Mouse (Mus musculus): ENCODE data around the gene Xxylt1. TPM values are rescaled to one million over a fixed set of nuclear protein-coding genes. Genes with fewer than 3 reads are reported as not detected.

The Xxylt1 gene
- polyA plus RNA-seq, 1 experiment from 2014 or later = 12.9 TPM

DNA sequence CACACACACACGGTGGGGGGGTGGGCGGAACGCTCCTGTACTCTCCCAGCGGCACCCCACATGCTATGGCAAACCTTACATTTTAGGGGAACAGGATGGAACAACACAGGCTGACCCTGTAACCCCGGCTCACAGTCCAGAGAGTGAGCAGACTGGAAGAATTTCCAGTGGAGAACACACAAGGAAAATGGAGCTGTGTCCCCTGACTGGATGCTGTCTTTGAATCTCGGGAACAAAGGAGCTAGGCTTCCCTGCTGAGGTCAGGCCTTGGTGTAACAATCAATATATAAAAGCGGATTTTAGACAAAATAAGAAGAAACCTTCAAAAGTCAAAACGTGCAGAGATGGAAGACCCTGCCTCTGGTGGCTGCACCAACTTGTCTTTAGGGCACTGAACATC is 57.4 kb downstream of the Xxylt1 start:
- H3K27me3 ChIP-seq (replicated peaks) = no peaks in the 10 kb centered on the region
- H3K9me3 ChIP-seq (replicated peaks) = no peaks in the 10 kb centered on the region; the same call in 1 of the 2 replicates
- peaks cover 41% of the 10 kb centered on the region for H3K4me1 ChIP-seq (replicated peaks)
- H3K9ac ChIP-seq = no peak overlapping the region
- WGBS = 79% methylated on average over 8 of the region's 8 CpGs
- H3K27ac ChIP-seq (ENCODE audit: poor library complexity, severe bottlenecking) = no peak overlapping the region
- ATAC-seq (ENCODE audit: insufficient number of reproducible peaks, low FRiP score) = no peak
- no peak overlapping the region for H3K4me2 ChIP-seq
- H3K4me3 ChIP-seq = no peak overlapping the region
- no peaks in the 10 kb centered on the region for H3K36me3 ChIP-seq

DNA sequence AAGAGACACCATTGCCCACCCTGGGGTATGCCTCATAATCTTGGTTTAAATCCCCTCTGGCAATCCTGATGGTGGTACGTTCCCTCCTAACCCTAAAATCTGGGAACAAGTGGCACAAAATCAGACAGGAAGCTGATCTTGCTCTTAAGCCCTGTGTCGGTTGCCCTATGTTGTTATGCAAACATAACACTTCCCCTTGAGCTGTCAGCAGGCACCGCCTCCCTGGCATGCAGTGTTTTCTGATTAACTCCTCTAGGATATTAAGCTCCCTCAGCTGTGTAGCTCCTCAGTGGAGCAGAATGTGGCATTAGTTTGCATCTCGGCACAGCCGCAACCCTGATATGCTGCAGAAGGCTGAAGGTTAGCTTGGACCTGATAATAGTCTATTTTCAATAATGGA is 58.9 kb downstream of the Xxylt1 start:
- H3K27ac ChIP-seq (ENCODE audit: poor library complexity, severe bottlenecking) = no peak overlapping the region
- H3K4me3 ChIP-seq = no peak overlapping the region
- 36% methylated on average over 5 of the region's 5 CpGs for WGBS

DNA sequence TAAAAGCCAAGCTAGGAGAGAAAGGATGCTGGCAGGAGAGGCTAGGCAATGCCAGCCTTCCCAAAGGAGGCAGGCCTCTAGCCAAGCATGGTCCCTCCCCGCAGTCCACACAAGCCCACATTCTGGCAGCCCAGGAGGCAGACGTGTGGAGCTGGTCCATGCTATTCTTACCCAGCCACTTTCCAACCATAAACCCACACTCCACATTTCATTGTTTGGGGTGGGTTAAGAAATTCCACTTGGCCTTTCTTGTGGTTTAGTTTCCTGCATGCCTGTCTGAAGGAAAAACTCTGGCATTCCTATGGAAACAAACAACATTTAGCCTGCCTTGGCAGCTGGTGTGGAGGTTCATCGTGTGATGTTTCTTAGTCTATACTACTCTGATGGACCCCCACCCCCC is 61.7 kb downstream of the Xxylt1 start:
- Histone ChIP-seq H3K4me1 (replicated peaks) (peaks cover 29% of the 10 kb centered on the region), H3K27me3 (replicated peaks) (no peaks in the 10 kb centered on the region), H3K36me3 (no peaks in the 10 kb centered on the region), H3K4me3 (no peak overlapping the region), H3K9me3 (replicated peaks) (no peaks in the 10 kb centered on the region), H3K27ac (ENCODE audit: poor library complexity, severe bottlenecking) (no peak overlapping the region), H3K9ac (no peak overlapping the region), H3K4me2 (no peak overlapping the region)
- WGBS = 76% methylated on average over 3 of the region's 3 CpGs
- no peak for ATAC-seq (ENCODE audit: insufficient number of reproducible peaks, low FRiP score)

More for the DNA sequence above, 58.9 kb downstream of the Xxylt1 start:
- Histone ChIP-seq H3K4me2 (no peak overlapping the region), H3K36me3 (no peaks in the 10 kb centered on the region), H3K9ac (no peak overlapping the region), H3K27me3 (replicated peaks) (no peaks in the 10 kb centered on the region), H3K4me1 (replicated peaks) (peaks cover 38% of the 10 kb centered on the region), H3K9me3 (replicated peaks) (no peaks in the 10 kb centered on the region; the same call in 1 of the 2 replicates)
- ATAC-seq (ENCODE audit: insufficient number of reproducible peaks, low FRiP score) = no peak

DNA sequence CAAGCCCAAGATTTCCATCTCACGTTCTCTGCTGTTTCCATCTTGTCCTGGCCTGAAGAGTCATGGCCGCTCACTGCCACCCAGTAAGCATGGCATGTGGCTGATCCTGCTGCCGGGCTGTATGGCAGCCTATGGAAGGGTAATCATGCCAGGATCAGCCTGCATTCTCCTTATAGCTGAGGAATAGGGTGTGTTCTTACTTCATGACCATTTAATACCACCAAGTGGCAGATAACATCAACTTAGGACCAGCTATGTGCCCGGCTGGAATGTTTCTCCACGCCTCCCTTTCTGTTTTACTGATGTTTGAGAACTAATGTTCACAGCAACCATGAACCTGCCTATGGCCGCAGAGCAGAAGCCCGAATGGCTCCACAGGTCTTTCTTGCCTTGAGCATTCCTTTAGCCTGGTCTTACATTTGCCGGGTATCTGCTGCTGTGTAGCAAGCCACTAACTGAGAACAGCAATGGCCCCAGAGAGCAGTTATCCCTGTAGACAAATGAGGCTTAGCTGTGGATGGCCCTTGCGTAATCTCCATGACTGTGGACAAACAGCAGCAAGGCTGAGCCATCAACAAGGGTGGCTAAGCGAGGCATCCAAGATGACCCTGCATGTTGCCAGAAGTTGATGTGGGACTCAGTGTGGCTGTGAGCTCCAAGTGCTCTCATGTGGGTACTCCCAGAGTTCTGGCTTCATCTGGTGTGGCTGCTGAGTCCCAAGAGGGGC is 63.4 kb downstream of the Xxylt1 start:
- Histone ChIP-seq H3K27me3 (replicated peaks) (no peaks in the 10 kb centered on the region), H3K9me3 (replicated peaks) (no peaks in the 10 kb centered on the region), H3K36me3 (no peaks in the 10 kb centered on the region), H3K9ac (no peak overlapping the region), H3K4me3 (no peak overlapping the region), H3K4me1 (replicated peaks) (peaks cover 33% of the 10 kb centered on the region), H3K4me2 (no peak overlapping the region), H3K27ac (ENCODE audit: poor library complexity, severe bottlenecking) (no peak overlapping the region)
- 88% methylated on average over 10 of the region's 10 CpGs for WGBS
- no peak for ATAC-seq (ENCODE audit: insufficient number of reproducible peaks, low FRiP score)

DNA sequence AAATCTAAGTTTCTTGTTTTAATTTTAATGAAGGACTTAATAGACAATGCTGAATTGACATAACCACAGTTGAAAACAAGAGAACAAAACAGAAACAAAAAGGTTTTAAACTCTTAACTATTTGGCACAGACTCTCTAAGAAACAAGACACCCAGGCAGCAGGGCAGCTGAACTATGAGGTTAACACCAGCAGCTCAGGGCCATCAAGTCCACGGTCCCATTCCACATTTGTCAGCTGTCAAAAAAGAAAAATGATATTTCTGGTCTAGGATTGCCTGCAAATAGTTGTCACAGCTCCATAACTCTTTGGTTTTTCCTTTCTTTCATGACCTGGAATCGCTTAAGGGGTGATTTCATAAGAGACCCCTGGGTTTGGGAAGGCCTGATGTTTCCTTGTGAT is 64.6 kb downstream of the Xxylt1 start:
- H3K36me3 ChIP-seq = no peaks in the 10 kb centered on the region
- no peaks in the 10 kb centered on the region for H3K9me3 ChIP-seq (replicated peaks)
- no peak overlapping the region for H3K9ac ChIP-seq
- peaks cover 21% of the 10 kb centered on the region for H3K4me1 ChIP-seq (replicated peaks)
- H3K4me2 ChIP-seq = no peak overlapping the region
- no peak for ATAC-seq (ENCODE audit: insufficient number of reproducible peaks, low FRiP score)
- H3K27ac ChIP-seq (ENCODE audit: poor library complexity, severe bottlenecking) = no peak overlapping the region
- WGBS = 77% methylated on average over 2 of the region's 2 CpGs
- H3K4me3 ChIP-seq = no peak overlapping the region
- no peaks in the 10 kb centered on the region for H3K27me3 ChIP-seq (replicated peaks)

DNA sequence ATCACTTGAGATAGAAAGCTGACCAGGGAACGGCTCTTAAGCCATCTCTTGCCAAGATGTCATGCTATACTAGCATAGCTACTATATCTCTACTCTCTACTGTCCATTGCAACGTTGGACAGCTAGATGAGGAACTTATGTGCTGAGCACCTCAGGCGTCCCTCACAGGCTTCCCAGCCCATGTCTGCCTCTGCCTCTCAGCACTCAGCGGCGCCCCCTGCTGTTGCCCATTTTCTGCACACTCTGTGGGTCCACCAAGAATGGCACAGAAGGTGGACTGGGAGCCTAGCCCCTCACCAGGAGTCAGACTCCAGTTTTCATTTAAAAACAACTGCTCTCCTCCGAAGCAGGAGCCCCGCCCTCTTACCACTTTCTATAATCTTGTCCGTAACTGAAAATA is 65.1 kb downstream of the Xxylt1 start:
- WGBS = 67% methylated on average over 8 of the region's 8 CpGs
- no peaks in the 10 kb centered on the region for H3K9me3 ChIP-seq (replicated peaks)

DNA sequence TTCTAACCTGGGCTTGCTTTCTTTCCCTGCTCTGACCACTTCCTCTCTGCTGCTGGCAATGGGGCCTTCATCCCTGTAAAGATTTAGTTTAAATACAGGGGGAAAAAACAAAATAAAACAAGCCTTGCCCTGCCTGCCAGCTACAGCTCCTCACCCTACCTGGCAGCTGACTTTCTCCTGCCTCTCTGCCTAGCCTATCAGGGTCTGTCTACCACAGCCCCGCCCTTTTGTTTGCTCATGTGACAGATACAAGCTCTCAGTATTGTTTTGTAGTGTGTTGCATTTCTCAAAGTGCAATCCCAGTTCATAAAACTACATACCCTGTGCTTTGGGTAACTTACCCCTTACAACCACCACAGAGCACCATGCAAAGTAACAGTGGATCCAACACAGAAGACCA is 66.0 kb downstream of the Xxylt1 start:
- Histone ChIP-seq H3K36me3 (no peaks in the 10 kb centered on the region), H3K9ac (no peak overlapping the region), H3K27ac (ENCODE audit: poor library complexity, severe bottlenecking) (no peak overlapping the region), H3K4me3 (no peak overlapping the region), H3K4me1 (replicated peaks) (0 out of 2 replicates have a peak, but pooled peaks cover 8% of the 10 kb centered on the region), H3K9me3 (replicated peaks) (no peaks in the 10 kb centered on the region), H3K27me3 (replicated peaks) (no peaks in the 10 kb centered on the region), H3K4me2 (no peak overlapping the region)
- no peak for ATAC-seq (ENCODE audit: insufficient number of reproducible peaks, low FRiP score)
- WGBS = 92% methylated on average over 1 of the region's 1 CpGs

More for the DNA sequence above, 65.1 kb downstream of the Xxylt1 start:
- H3K4me3 ChIP-seq = no peak overlapping the region
- no peak overlapping the region for H3K4me2 ChIP-seq
- H3K27ac ChIP-seq (ENCODE audit: poor library complexity, severe bottlenecking) = no peak overlapping the region
- H3K27me3 ChIP-seq (replicated peaks) = no peaks in the 10 kb centered on the region
- H3K9ac ChIP-seq = no peak overlapping the region
- no peak for ATAC-seq (ENCODE audit: insufficient number of reproducible peaks, low FRiP score)
- H3K4me1 ChIP-seq (replicated peaks) = peaks cover 16% of the 10 kb centered on the region
- H3K36me3 ChIP-seq = no peaks in the 10 kb centered on the region

DNA sequence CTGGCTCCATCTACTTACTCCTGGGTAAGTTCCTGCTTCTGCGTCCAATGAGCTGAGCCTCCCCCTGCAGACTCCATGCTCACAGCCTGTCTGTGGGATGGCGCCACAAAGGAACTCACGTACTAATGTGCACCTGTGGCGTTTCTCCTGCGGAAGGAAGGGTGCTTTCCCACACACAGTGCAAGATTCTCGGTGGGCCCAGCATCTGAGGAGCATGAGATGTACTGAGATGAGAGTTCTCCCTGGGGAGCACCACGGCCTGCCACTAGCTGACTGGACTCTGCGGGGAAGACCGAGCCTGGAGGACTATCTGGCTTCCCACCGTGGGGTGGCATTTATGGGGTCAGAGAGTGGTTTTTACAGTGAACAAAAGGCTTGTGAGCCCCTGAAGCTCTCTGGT is 69.0 kb downstream of the Xxylt1 start:
- ATAC-seq (ENCODE audit: insufficient number of reproducible peaks, low FRiP score) = no peak
- Histone ChIP-seq H3K27me3 (replicated peaks) (no peaks in the 10 kb centered on the region), H3K4me3 (no peak overlapping the region), H3K4me1 (replicated peaks) (peaks cover 19% of the 10 kb centered on the region), H3K9me3 (replicated peaks) (no peaks in the 10 kb centered on the region), H3K36me3 (no peaks in the 10 kb centered on the region), H3K9ac (no peak overlapping the region), H3K4me2 (no peak overlapping the region), H3K27ac (ENCODE audit: poor library complexity, severe bottlenecking) (no peak overlapping the region)
- 89% methylated on average over 10 of the region's 10 CpGs for WGBS

DNA sequence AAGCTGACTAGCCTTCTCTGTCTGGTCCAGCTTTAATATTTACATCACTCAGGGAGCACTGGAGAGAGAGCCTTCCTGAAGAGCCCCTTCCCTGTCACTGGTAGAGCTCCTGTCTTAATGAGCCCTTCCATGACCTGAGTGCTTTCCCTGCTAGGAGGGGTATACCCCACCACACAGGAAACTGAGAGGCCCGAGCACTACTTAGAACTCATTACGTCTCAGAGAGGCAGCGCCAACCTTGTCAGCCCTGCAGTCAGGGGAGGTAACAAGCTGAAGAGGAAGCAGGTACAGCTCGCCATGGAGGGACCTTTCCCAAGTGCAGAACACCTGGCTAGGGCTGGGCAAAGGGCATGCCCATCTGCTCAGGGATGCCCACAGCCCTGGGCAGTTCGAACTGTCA is 70.8 kb downstream of the Xxylt1 start:
- H3K9me3 ChIP-seq (replicated peaks) = no peaks in the 10 kb centered on the region
- H3K4me3 ChIP-seq = no peak overlapping the region
- no peak overlapping the region for H3K4me2 ChIP-seq
- no peak for ATAC-seq (ENCODE audit: insufficient number of reproducible peaks, low FRiP score)
- H3K36me3 ChIP-seq = no peaks in the 10 kb centered on the region
- H3K27me3 ChIP-seq (replicated peaks) = no peaks in the 10 kb centered on the region
- 80% methylated on average over 5 of the region's 5 CpGs for WGBS
- H3K27ac ChIP-seq (ENCODE audit: poor library complexity, severe bottlenecking) = no peak overlapping the region
- no peak overlapping the region for H3K9ac ChIP-seq
- peaks cover 27% of the 10 kb centered on the region for H3K4me1 ChIP-seq (replicated peaks)

DNA sequence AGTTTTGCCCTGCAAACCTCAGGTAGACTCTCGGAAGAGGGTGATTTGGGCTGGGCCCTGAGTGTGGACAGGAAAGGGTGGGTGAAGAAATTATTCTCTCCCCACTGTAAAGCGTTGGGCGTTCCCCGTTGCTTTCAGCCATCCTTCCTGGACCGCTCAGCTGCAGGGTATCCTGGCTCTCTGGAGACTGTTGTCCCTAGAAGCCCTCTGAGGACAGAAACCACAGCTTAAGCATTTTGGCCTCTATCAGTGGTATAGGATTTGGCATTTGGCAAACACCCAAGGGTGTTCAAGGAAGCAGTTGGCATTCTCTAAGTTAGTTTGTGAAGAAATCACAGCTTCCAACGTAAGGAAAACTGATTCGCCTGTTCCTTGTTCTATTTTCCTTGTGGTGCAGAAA is 72.9 kb downstream of the Xxylt1 start:
- Histone ChIP-seq H3K4me1 (replicated peaks) (peaks cover 45% of the 10 kb centered on the region), H3K4me2 (no peak overlapping the region), H3K27ac (ENCODE audit: poor library complexity, severe bottlenecking) (no peak overlapping the region), H3K4me3 (no peak overlapping the region), H3K9me3 (replicated peaks) (no peaks in the 10 kb centered on the region), H3K36me3 (no peaks in the 10 kb centered on the region), H3K9ac (no peak overlapping the region), H3K27me3 (replicated peaks) (no peaks in the 10 kb centered on the region)
- 72% methylated on average over 7 of the region's 7 CpGs for WGBS
- ATAC-seq (ENCODE audit: insufficient number of reproducible peaks, low FRiP score) = no peak

DNA sequence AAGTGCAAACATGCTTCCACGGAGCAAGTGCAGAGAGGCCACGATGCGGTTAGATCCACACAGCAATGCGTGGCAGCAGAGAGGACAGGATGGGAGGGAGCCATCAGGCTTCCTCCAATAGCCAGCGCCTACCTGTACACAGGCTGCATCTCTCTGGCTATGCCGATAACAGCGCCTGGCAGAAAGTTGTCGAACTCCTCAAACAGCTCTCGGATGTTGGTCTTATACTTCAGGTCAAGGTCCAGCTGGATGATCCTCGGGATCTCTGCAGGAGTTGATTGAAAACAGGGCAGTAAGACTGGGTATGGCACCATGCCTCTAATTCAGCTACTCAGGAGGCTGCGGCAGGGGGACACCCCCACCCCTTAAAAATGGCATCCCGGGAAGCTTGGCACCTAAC is 73.7 kb downstream of the Xxylt1 start:
- Histone ChIP-seq H3K9ac (no peak overlapping the region), H3K4me2 (no peak overlapping the region), H3K36me3 (no peaks in the 10 kb centered on the region), H3K27ac (ENCODE audit: poor library complexity, severe bottlenecking) (no peak overlapping the region), H3K4me3 (no peak overlapping the region), H3K9me3 (replicated peaks) (no peaks in the 10 kb centered on the region), H3K27me3 (replicated peaks) (no peaks in the 10 kb centered on the region), H3K4me1 (replicated peaks) (peaks cover 47% of the 10 kb centered on the region)
- no peak for ATAC-seq (ENCODE audit: insufficient number of reproducible peaks, low FRiP score)
- 92% methylated on average over 12 of the region's 12 CpGs for WGBS

DNA sequence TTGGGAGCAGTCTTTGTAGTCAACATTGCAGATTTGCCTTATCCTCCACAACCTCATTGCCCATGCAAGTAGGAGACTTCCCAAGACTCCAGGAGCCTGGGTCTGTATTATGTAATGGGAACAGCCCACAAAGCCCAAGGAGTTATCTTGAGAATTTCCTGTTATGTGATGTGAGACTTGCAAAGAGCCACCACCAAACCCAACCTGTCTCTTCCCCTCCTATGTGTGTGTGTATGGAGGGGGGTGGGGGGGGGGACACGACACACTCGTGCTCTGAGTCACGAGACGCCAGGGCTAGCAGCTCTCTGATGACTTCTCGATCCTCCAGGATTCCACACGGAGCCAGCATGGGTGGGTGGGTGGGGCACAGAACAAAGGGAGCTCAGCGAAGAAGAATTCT is 75.5 kb downstream of the Xxylt1 start:
- Histone ChIP-seq H3K4me2 (0 out of 2 replicates have a peak overlapping the region, but pooled peaks have one; percentile 27), H3K27me3 (replicated peaks) (no peaks in the 10 kb centered on the region), H3K9me3 (replicated peaks) (no peaks in the 10 kb centered on the region), H3K4me3 (no peak overlapping the region), H3K36me3 (no peaks in the 10 kb centered on the region), H3K27ac (ENCODE audit: poor library complexity, severe bottlenecking) (peak overlapping the region; percentile 43; the same call in 1 of the 2 replicates), H3K4me1 (replicated peaks) (peaks cover 54% of the 10 kb centered on the region), H3K9ac (no peak overlapping the region)
- 45% methylated on average over 7 of the region's 7 CpGs for WGBS
- ATAC-seq (ENCODE audit: insufficient number of reproducible peaks, low FRiP score) = peak; percentile 50

All from heart, embryonic 12.5 days (tissue).